Mouse (Mus musculus): ENCODE measurements at regions not wholly inside any gene's neighbourhood (a gene's known extent, or its start where the extent isn't known, plus 50 kb on each side); places are given as distances from the start of the nearest gene placed in this dataset.

GRCm38 (mm10) chr5:111823420-111823819, 89.7 kb downstream of the Gm26897 start:
- no peak overlapping the region for H3K27ac ChIP-seq (ENCODE audit: low read depth, low read length)
- H3K4me3 ChIP-seq (ENCODE audit: low read depth, low read length), result no peak overlapping the region
- H3K4me2 ChIP-seq, result no peak overlapping the region
- no peaks in the 10 kb centered on the region for H3K9me3 ChIP-seq (ENCODE audit: control insufficient read depth, low read length)
- no peaks in the 10 kb centered on the region for H3K36me3 ChIP-seq (ENCODE audit: control insufficient read depth, insufficient read depth, low read length)
- no peak for DNase-seq (ENCODE audit: low spot score, missing footprints)
- H3K9ac ChIP-seq (ENCODE audit: low read length), result no peak overlapping the region
- no peaks in the 10 kb centered on the region for H3K27me3 ChIP-seq (ENCODE audit: control insufficient read depth, insufficient read depth, low read length)
- WGBS, result 27% methylated on average over 4 of the region's 4 CpGs
- H3K4me1 ChIP-seq (ENCODE audit: control insufficient read depth, insufficient read depth, low read length), result peaks cover 6% of the 10 kb centered on the region; the same call in 1 of the 2 replicates
- no peak for ATAC-seq (ENCODE audit: low FRiP score)

DNA sequence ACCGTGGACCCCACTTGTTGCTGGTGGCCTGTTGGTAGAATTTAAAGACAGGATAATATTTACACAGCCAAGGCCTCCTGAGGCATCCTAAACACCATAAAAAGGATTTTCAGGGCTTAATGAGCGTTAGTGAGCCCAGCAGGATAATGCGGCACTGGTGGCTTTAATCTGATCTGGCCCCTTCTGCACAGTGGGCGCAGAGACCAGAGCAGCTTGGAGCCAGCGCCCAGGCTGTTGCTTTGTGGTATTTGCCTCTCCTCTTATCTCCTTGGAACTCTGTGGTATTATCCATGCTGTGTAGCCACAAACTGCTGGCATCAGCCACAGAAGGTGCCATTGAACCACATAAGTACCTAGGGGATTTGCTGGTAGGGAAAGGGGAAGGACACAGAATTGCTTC, 90.1 kb downstream of the Gm26897 start:
- no peak overlapping the region for H3K27ac ChIP-seq (ENCODE audit: low read depth, low read length)
- ATAC-seq (ENCODE audit: low FRiP score), result no peak
- H3K4me1 ChIP-seq (ENCODE audit: control insufficient read depth, insufficient read depth, low read length), result peaks cover 6% of the 10 kb centered on the region; the same call in 1 of the 2 replicates
- H3K4me2 ChIP-seq, result no peak overlapping the region
- no peaks in the 10 kb centered on the region for H3K9me3 ChIP-seq (ENCODE audit: control insufficient read depth, low read length)
- 14% methylated on average over 5 of the region's 5 CpGs for WGBS
- no peaks in the 10 kb centered on the region for H3K27me3 ChIP-seq (ENCODE audit: control insufficient read depth, insufficient read depth, low read length)
- no peak overlapping the region for H3K4me3 ChIP-seq (ENCODE audit: low read depth, low read length)
- DNase-seq (ENCODE audit: low spot score, missing footprints), result no peak
- H3K9ac ChIP-seq (ENCODE audit: low read length), result no peak overlapping the region
- H3K36me3 ChIP-seq (ENCODE audit: control insufficient read depth, insufficient read depth, low read length), result no peaks in the 10 kb centered on the region

DNA sequence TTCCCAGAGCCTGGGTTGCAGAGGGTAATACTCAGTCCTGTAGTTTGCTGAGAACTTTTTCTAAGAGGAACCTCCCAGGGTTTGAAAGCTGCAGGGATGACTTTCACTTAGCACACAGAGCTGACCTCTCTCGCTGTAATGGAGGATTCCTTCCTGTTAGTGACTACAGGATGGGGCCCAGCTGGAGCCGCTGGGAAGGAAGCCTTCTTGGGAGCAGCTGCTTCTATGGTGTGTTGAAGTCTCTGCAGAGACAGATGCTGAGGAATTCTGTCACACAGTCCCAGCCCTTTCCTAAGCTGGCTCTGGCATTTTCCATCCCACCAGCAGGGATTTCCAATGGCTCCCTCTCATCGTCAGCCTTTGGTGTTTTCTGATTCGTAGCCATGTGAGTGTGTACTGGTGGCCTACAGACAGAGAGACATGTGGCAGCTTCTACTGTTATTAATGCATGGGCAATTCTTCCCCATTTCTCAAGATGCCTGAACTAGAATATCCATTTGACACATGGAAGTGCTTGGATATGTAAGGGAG, 90.9 kb downstream of the Gm26897 start:
- H3K9me3 ChIP-seq (ENCODE audit: control insufficient read depth, low read length), result no peaks in the 10 kb centered on the region
- 69% methylated on average over 4 of the region's 4 CpGs for WGBS
- no peak overlapping the region for H3K4me2 ChIP-seq
- ATAC-seq (ENCODE audit: low FRiP score) (no peak), DNase-seq (ENCODE audit: low spot score, missing footprints) (no peak)
- H3K27ac ChIP-seq (ENCODE audit: low read depth, low read length), result no peak overlapping the region
- no peaks in the 10 kb centered on the region for H3K36me3 ChIP-seq (ENCODE audit: control insufficient read depth, insufficient read depth, low read length)
- peaks cover 6% of the 10 kb centered on the region; the same call in 1 of the 2 replicates for H3K4me1 ChIP-seq (ENCODE audit: control insufficient read depth, insufficient read depth, low read length)
- H3K27me3 ChIP-seq (ENCODE audit: control insufficient read depth, insufficient read depth, low read length), result no peaks in the 10 kb centered on the region
- H3K4me3 ChIP-seq (ENCODE audit: low read depth, low read length), result no peak overlapping the region
- H3K9ac ChIP-seq (ENCODE audit: low read length), result no peak overlapping the region

DNA sequence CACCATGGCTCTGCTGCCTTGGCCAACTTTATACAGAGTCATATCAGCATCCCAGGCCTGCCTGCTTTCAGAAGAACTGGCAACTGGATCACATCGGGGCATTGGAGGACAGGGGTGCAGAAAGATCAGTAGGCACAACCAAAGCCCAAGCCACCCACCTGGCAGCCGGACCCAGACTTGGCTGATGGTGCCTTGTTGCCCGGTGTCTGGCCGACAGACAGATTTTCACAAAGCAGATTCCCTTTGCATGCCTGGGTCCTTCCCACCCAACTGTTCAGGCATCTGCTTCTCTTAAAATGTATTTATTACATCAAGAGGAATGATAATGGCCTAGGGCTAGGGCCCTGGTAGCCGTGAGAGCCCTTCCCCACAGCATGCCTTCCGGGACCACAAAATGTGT, 96.2 kb downstream of the Gm26897 start:
- DNase-seq (ENCODE audit: low spot score, missing footprints) (no peak), ATAC-seq (ENCODE audit: low FRiP score) (no peak)
- WGBS, result 90% methylated on average over 6 of the region's 6 CpGs
- no peaks in the 10 kb centered on the region for H3K27me3 ChIP-seq (ENCODE audit: control insufficient read depth, insufficient read depth, low read length)
- H3K4me2 ChIP-seq, result no peak overlapping the region
- no peak overlapping the region for H3K4me3 ChIP-seq (ENCODE audit: low read depth, low read length)
- H3K4me1 ChIP-seq (ENCODE audit: control insufficient read depth, insufficient read depth, low read length), result no peaks in the 10 kb centered on the region
- H3K9ac ChIP-seq (ENCODE audit: low read length), result no peak overlapping the region
- no peaks in the 10 kb centered on the region for H3K9me3 ChIP-seq (ENCODE audit: control insufficient read depth, low read length)
- no peak overlapping the region for H3K27ac ChIP-seq (ENCODE audit: low read depth, low read length)
- H3K36me3 ChIP-seq (ENCODE audit: control insufficient read depth, insufficient read depth, low read length), result no peaks in the 10 kb centered on the region

GRCm38 (mm10) chr5:111835737-111836667, 102.3 kb downstream of the Gm26897 start:
- Histone ChIP-seq H3K4me3 (ENCODE audit: low read depth, low read length) (no peak overlapping the region), H3K9ac (ENCODE audit: low read length) (no peak overlapping the region), H3K9me3 (ENCODE audit: control insufficient read depth, low read length) (no peaks in the 10 kb centered on the region), H3K4me1 (ENCODE audit: control insufficient read depth, insufficient read depth, low read length) (peaks cover 14% of the 10 kb centered on the region), H3K27me3 (ENCODE audit: control insufficient read depth, insufficient read depth, low read length) (peaks cover 2% of the 10 kb centered on the region; the same call in 1 of the 2 replicates), H3K27ac (ENCODE audit: low read depth, low read length) (no peak overlapping the region), H3K36me3 (ENCODE audit: control insufficient read depth, insufficient read depth, low read length) (no peaks in the 10 kb centered on the region), H3K4me2 (peak overlapping the region; percentile 24; the same call in 1 of the 2 replicates)
- DNase-seq (ENCODE audit: low spot score, missing footprints) (no peak), ATAC-seq (ENCODE audit: low FRiP score) (no peak)
- 49% methylated on average over 17 of the region's 17 CpGs for WGBS

GRCm38 (mm10) chr5:111836668-111837234, 103.0 kb downstream of the Gm26897 start:
- ATAC-seq (ENCODE audit: low FRiP score) (peak; percentile 71), DNase-seq (ENCODE audit: low spot score, missing footprints) (no peak)
- 6% methylated on average over 14 of the region's 14 CpGs for WGBS
- H3K36me3 ChIP-seq (ENCODE audit: control insufficient read depth, insufficient read depth, low read length), result no peaks in the 10 kb centered on the region
- H3K9ac ChIP-seq (ENCODE audit: low read length), result no peak overlapping the region
- H3K9me3 ChIP-seq (ENCODE audit: control insufficient read depth, low read length), result no peaks in the 10 kb centered on the region
- H3K4me2 ChIP-seq, result peak overlapping the region; percentile 24; the same call in 1 of the 2 replicates
- no peak overlapping the region for H3K27ac ChIP-seq (ENCODE audit: low read depth, low read length)
- H3K27me3 ChIP-seq (ENCODE audit: control insufficient read depth, insufficient read depth, low read length), result peaks cover 2% of the 10 kb centered on the region; the same call in 1 of the 2 replicates
- peaks cover 14% of the 10 kb centered on the region for H3K4me1 ChIP-seq (ENCODE audit: control insufficient read depth, insufficient read depth, low read length)
- H3K4me3 ChIP-seq (ENCODE audit: low read depth, low read length), result no peak overlapping the region

- no peak overlapping the region for H3K4me3 ChIP-seq (ENCODE audit: low read depth, low read length)
Measured at GRCm38 (mm10) chr5:111842461-111842860, 108.7 kb downstream of the Gm26897 start.

DNA sequence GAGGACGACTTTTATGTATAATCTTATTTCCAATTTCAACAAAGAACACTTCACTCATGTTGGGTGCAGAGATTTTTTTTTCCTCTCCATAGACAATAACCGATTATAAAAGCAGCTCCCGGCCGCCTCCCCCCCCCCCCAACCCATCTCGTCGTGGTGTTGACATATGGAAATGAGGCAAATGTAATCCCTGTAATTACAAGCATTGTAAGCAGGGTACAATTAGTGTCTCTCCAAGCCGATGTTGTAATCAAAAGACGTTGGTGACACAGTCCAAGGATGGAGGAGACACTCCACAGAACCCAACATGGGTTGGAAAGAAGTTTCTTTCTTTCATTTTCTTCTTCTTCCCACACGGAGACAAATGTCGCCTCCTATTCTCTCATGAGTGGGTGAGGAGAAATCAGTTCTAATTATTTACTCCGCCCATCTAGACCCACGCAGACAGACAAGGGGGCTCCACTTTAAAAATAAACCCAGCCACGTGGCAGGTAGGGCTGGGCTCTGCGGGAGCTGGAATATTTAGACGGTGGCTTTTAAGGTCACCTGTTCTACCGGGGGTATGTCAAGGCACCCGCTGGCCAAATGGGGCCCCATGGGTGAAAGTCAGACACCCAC, 110.0 kb downstream of the Gm26897 start:
- H3K27ac ChIP-seq (ENCODE audit: low read depth, low read length), result no peak overlapping the region
- H3K4me2 ChIP-seq, result no peak overlapping the region; the same call in 1 of the 2 replicates

More at GRCm38 (mm10) chr5:111842461-111842860, 108.7 kb downstream of the Gm26897 start:
- Histone ChIP-seq H3K9me3 (ENCODE audit: control insufficient read depth, low read length) (no peaks in the 10 kb centered on the region), H3K27me3 (ENCODE audit: control insufficient read depth, insufficient read depth, low read length) (peaks cover 2% of the 10 kb centered on the region; the same call in 1 of the 2 replicates), H3K27ac (ENCODE audit: low read depth, low read length) (no peak overlapping the region), H3K4me2 (no peak overlapping the region), H3K4me1 (ENCODE audit: control insufficient read depth, insufficient read depth, low read length) (peaks cover 13% of the 10 kb centered on the region), H3K9ac (ENCODE audit: low read length) (no peak overlapping the region), H3K36me3 (ENCODE audit: control insufficient read depth, insufficient read depth, low read length) (no peaks in the 10 kb centered on the region)
- no peak for DNase-seq (ENCODE audit: low spot score, missing footprints)
- ATAC-seq (ENCODE audit: low FRiP score), result no peak
- 60% methylated on average over 17 of the region's 17 CpGs for WGBS

More for the DNA sequence above, 110.0 kb downstream of the Gm26897 start:
- ATAC-seq (ENCODE audit: low FRiP score) (peak; percentile 47; the same call in 1 of the 2 replicates), DNase-seq (ENCODE audit: low spot score, missing footprints) (no peak)
- Histone ChIP-seq H3K36me3 (ENCODE audit: control insufficient read depth, insufficient read depth, low read length) (no peaks in the 10 kb centered on the region), H3K27me3 (ENCODE audit: control insufficient read depth, insufficient read depth, low read length) (no peaks in the 10 kb centered on the region), H3K9me3 (ENCODE audit: control insufficient read depth, low read length) (no peaks in the 10 kb centered on the region), H3K4me1 (ENCODE audit: control insufficient read depth, insufficient read depth, low read length) (peaks cover 13% of the 10 kb centered on the region), H3K4me3 (ENCODE audit: low read depth, low read length) (no peak overlapping the region), H3K9ac (ENCODE audit: low read length) (no peak overlapping the region)
- WGBS, result 38% methylated on average over 17 of the region's 17 CpGs
